Mouse (Mus musculus) liver, adult 2 months (tissue): ENCODE measurements at regions not wholly inside any gene's neighbourhood (a gene's known extent, or its start where the extent isn't known, plus 50 kb on each side); places are given as distances from the start of the nearest gene placed in this dataset.

Experiments
- CTCF ChIP-seq: fragments of 200-500 bp; IDR thresholded peaks from 2 replicates; pipeline ENCODE4 v1.5.1; 2011; ENCODE audit warnings: low read depth, low read length, control low read depth
- POLR2A ChIP-seq: fragments of 200-500 bp; IDR thresholded peaks from 2 replicates; pipeline ENCODE4 v1.6.1; 2011; ENCODE audit warnings: low read length, control low read depth; ENCODE audit not compliant: insufficient read depth; ENCODE audit errors: extremely low read depth

DNA sequence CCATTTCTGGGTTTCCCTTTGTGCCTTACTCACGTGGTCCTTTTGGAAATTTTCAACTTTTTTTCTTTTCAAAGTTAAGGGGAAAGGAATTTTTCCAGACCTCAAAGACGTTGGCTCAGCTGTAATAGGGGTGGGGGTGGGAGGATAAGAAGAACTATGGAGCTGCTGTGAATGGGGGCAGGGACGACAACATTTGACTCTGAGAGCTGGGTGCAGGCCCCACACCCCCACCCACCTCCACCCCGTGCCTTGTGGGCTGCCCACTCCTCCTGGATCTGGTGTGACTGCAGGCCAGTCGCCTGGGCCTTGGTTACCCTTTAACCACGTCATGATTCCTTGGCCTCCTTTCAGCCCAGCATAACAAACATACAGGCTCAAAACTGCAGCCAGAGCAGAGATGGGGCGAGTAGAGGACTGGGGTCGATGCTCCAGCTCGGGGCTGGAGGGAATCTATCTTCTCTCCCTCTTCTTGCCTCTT lies 110.6 kb upstream of the Mgme1 start:
- TF ChIP-seq CTCF (no peak), POLR2A (no peak)
